Mouse (Mus musculus): ENCODE results near the gene Dgki. TPM values are rescaled to one million over a fixed set of nuclear protein-coding genes. Genes with fewer than 3 reads are reported as not detected.

Gene Dgki
- total and polyA plus RNA-seq, 3 experiments = 4.4 to 8.7 (median 7.7) TPM

- Histone ChIP-seq H3K4me2 (ENCODE audit: insufficient read depth, low read depth, poor library complexity, severe bottlenecking) (no peak overlapping the region), H3K79me2 (replicated peaks; ENCODE audit: control insufficient read depth, extremely low read depth, insufficient read depth, poor library complexity, severe bottlenecking) (no peaks in the 10 kb centered on the region), H3K36me3 (replicated peaks in 1 of 2; ENCODE audit: control insufficient read depth in 1 of 2, insufficient read depth in 1 of 2, low read length in 1 of 2) (peaks cover 5 to 30% of the 10 kb centered on the region in 2 experiments), H3K27ac (ENCODE audit: insufficient read depth, low read depth) (no peak overlapping the region), H3K9ac (ENCODE audit: insufficient read depth, low read depth) (no peak overlapping the region), H3K27me3 (replicated peaks) (no peaks in the 10 kb centered on the region), H3K4me3 (replicated peaks in 1 of 3; ENCODE audit: low read depth in 2 of 3, low read length in 2 of 3, poor library complexity in 1 of 3) (no peak overlapping the region), H3K9me3 (replicated peaks; ENCODE audit: low read length) (peaks cover 10% of the 10 kb centered on the region), H3K4me1 (ENCODE audit: control insufficient read depth in 1 of 2, insufficient read depth in 2 of 2) (peaks cover 0 to 22% of the 10 kb centered on the region in 2 experiments; a peak in 2 of 4 replicates)
- dilution Hi-C loops (cut with MboI; ENCODE audit: extremely low pct_ligation_motif_present, extremely low pct_unique_long_range_greater_than_20kb, low sequenced_read_pairs) = no loop called here
- in situ Hi-C loops (cut with MboI; ENCODE audit: low pct_ligation_motif_present, low pct_unique_long_range_greater_than_20kb, low sequenced_read_pairs) = loop anchor here (10.0 kb wide), 1 partner anchor 344 kb away; the partner anchor contains the start of gene Creb3l2
- TF ChIP-seq RAD21 (IDR thresholded peaks at IDR 0.05; ENCODE audit: low read depth, low read length) = no peak
- no peak for TF ChIP-seq USF2 (conservative IDR thresholded peaks at IDR 0.05; ENCODE audit: low read depth, low read length)
- no peak for TF ChIP-seq E2F4 (IDR thresholded peaks at IDR 0.05; ENCODE audit: insufficient replicate concordance, low read depth, low read length)
- TF ChIP-seq ZNF384 (IDR thresholded peaks at IDR 0.05; ENCODE audit: low read depth, low read length) = no peak
- TF ChIP-seq RCOR1 (conservative IDR thresholded peaks at IDR 0.05; ENCODE audit: low read depth, low read length) = no peak
- no peak for TF ChIP-seq PAX5 (IDR thresholded peaks at IDR 0.05; ENCODE audit: low read length)
- no peak for TF ChIP-seq NELFE (IDR thresholded peaks at IDR 0.05; ENCODE audit: low read depth, low read length)
- TF ChIP-seq JUND (conservative IDR thresholded peaks at IDR 0.05; ENCODE audit: low read depth, low read length) = no peak
- no peak for TF ChIP-seq HCFC1 (IDR thresholded peaks at IDR 0.05; ENCODE audit: low read depth, low read length)
- TF ChIP-seq USF1 (IDR thresholded peaks at IDR 0.05; ENCODE audit: low read depth, low read length) = no peak
- TF ChIP-seq MXI1 (IDR thresholded peaks at IDR 0.05; ENCODE audit: low read depth, low read length) = no peak
- no peak for TF ChIP-seq JUN (IDR thresholded peaks at IDR 0.05; ENCODE audit: insufficient read depth, low read depth, low read length)
- no peak for TF ChIP-seq IRF4 (IDR thresholded peaks at IDR 0.05; ENCODE audit: low read depth, low read length)
- no peak for TF ChIP-seq ZKSCAN1 (IDR thresholded peaks at IDR 0.05; ENCODE audit: borderline replicate concordance, low read depth, low read length)
- TF ChIP-seq POLR2A (IDR thresholded peaks at IDR 0.05; ENCODE audit: low read depth, low read length) = no peak
- TF ChIP-seq MYC (IDR thresholded peaks at IDR 0.05; ENCODE audit: low read depth, low read length) = no peak
- no peak for TF ChIP-seq NRF1 (IDR thresholded peaks at IDR 0.05; ENCODE audit: low read depth, low read length)
- no peak for DNase-seq (ENCODE audit: extremely low read depth)
Observed at GRCm38 (mm10) chr6:37100413-37100812, 199.6 kb downstream of the Dgki start.

DNA sequence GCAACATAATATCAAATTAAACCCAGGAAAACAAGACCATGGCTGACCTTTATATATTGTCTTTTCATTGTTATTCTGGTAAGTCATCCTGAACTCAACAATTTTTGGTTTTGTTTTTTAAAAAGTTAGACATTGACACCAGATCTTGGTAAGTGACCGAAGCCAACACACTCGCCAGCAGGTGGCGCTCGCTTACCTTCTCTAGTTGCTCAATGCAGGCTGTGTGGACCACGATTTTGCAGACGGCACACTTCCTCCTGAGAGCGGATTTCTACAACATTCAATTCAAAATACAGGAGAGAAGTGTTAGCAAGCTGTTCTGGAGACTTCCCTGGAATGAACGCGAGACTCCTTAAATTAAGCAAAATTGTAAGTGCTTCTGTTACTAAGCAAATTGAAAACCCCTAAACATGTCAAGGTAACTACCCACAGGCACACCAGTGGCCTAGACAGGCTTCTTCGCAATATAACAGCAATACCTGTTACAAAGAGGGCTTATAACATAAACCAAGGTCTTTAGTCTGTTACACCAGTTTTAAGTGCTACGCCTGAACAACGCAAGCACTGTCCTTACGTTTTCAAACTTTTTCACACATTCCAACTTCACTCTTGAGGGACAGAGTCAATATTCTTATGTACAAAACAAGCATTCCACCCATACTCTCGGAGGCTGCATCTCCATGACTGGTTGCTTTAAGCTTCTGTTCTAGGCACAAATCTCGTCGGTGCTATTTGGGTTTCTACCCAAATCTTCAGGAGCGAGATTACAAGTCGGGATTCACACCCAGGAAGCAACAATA lies 202.4 kb downstream of the Dgki start:
- peak; percentile 24; the same call in 1 of the 2 replicates for TF ChIP-seq IRF4 (IDR thresholded peaks at IDR 0.05; ENCODE audit: low read depth, low read length)
- peak; percentile 49 for TF ChIP-seq ELF1 (IDR thresholded peaks at IDR 0.05; ENCODE audit: low read depth, low read length)
- 0 out of 2 replicates have a peak, but pooled peaks have one; percentile 35 for TF ChIP-seq MAX (IDR thresholded peaks at IDR 0.05; ENCODE audit: low read length)
- no peak for TF ChIP-seq CHD2 (IDR thresholded peaks at IDR 0.05; ENCODE audit: low read length)
- peak; percentile 75; the same call in 1 of the 2 replicates for TF ChIP-seq MYC (IDR thresholded peaks at IDR 0.05; ENCODE audit: low read depth, low read length)
- no peak for TF ChIP-seq TCF12 (IDR thresholded peaks at IDR 0.05; ENCODE audit: low read depth, low read length)
- peak; percentile 73 to 94 for TF ChIP-seq CTCF (conservative IDR thresholded peaks at IDR 0.05 in 1 of 2, IDR thresholded peaks at IDR 0.05 in 1 of 2; ENCODE audit: low read depth in 2 of 2, low read length in 2 of 2)
- peak; percentile 96 for TF ChIP-seq RAD21 (IDR thresholded peaks at IDR 0.05; ENCODE audit: low read depth, low read length)
- no peak for TF ChIP-seq ETS1 (conservative IDR thresholded peaks at IDR 0.05; ENCODE audit: low read depth, low read length)
- TF ChIP-seq HCFC1 (IDR thresholded peaks at IDR 0.05; ENCODE audit: low read depth, low read length) = peak; percentile 27; the same call in 1 of the 2 replicates
- peak; percentile 99 for TF ChIP-seq SMC3 (IDR thresholded peaks at IDR 0.05; ENCODE audit: low read depth, low read length)
- TF ChIP-seq E2F4 (IDR thresholded peaks at IDR 0.05; ENCODE audit: insufficient replicate concordance, low read depth, low read length) = 0 out of 2 replicates have a peak, but pooled peaks have one; percentile 16
- peak; percentile 78 for TF ChIP-seq ZC3H11A (IDR thresholded peaks at IDR 0.05; ENCODE audit: low read depth, low read length)
- Histone ChIP-seq H3K79me2 (replicated peaks; ENCODE audit: control insufficient read depth, extremely low read depth, insufficient read depth, poor library complexity, severe bottlenecking) (no peaks in the 10 kb centered on the region), H3K4me1 (ENCODE audit: control insufficient read depth in 1 of 2, insufficient read depth in 2 of 2) (peaks cover 2 to 32% of the 10 kb centered on the region in 2 experiments; a peak in 2 of 4 replicates), H3K9me3 (replicated peaks; ENCODE audit: low read length) (no peaks in the 10 kb centered on the region), H3K4me3 (replicated peaks in 1 of 3; ENCODE audit: low read depth in 2 of 3, low read length in 2 of 3, poor library complexity in 1 of 3) (no peak overlapping the region), H3K9ac (ENCODE audit: insufficient read depth, low read depth) (no peak overlapping the region), H3K4me2 (ENCODE audit: insufficient read depth, low read depth, poor library complexity, severe bottlenecking) (no peak overlapping the region), H3K27ac (ENCODE audit: insufficient read depth, low read depth) (no peak overlapping the region), H3K27me3 (replicated peaks) (no peaks in the 10 kb centered on the region), H3K36me3 (replicated peaks in 1 of 2; ENCODE audit: control insufficient read depth in 1 of 2, insufficient read depth in 1 of 2, low read length in 1 of 2) (peaks cover 6 to 30% of the 10 kb centered on the region in 2 experiments)
- in situ Hi-C loops (cut with MboI; ENCODE audit: low pct_ligation_motif_present, low pct_unique_long_range_greater_than_20kb, low sequenced_read_pairs) = loop anchor here (5.0 kb wide), 1 partner anchor 255 kb away; no protein-coding TSS in a partner anchor
- peak; percentile 93 for DNase-seq (ENCODE audit: extremely low read depth)
- dilution Hi-C loops (cut with MboI; ENCODE audit: extremely low pct_ligation_motif_present, extremely low pct_unique_long_range_greater_than_20kb, low sequenced_read_pairs) = no loop called here

All from CH12.LX (cell line).